Mouse (Mus musculus): ENCODE measurements around the gene Klhdc7b. TPM values are rescaled to one million over a fixed set of nuclear protein-coding genes. Genes with fewer than 3 reads are reported as not detected.
"Not testable (repeated sequence)": the region's sequence is repeated elsewhere in the genome, so short reads cannot be mapped to it uniquely, and the experiment has no call there.

The Klhdc7b gene
- polyA plus RNA-seq, 1 experiment from 2014 or later: not detected

GRCm38 (mm10) chr15:89430341-89430740 is 45.6 kb downstream of the Klhdc7b start:
- WGBS: 49% methylated on average over 6 of the region's 6 CpGs
- H3K27me3 ChIP-seq: 0 out of 2 replicates have a peak, but pooled peaks cover 10% of the 10 kb centered on the region
- peak overlapping the region; percentile 79 for H3K4me2 ChIP-seq (replicated peaks)
- H3K36me3 ChIP-seq: peaks cover 27% of the 10 kb centered on the region
- peak overlapping the region; percentile 80; the same call in 1 of the 2 replicates for H3K9ac ChIP-seq (replicated peaks)
- ATAC-seq (ENCODE audit: low FRiP score, low read depth): no peak
- no peaks in the 10 kb centered on the region for H3K9me3 ChIP-seq
- peak overlapping the region; percentile 94 for H3K27ac ChIP-seq (replicated peaks)
- peak overlapping the region; percentile 67 for H3K4me3 ChIP-seq
- H3K4me1 ChIP-seq: peaks cover 9% of the 10 kb centered on the region

DNA sequence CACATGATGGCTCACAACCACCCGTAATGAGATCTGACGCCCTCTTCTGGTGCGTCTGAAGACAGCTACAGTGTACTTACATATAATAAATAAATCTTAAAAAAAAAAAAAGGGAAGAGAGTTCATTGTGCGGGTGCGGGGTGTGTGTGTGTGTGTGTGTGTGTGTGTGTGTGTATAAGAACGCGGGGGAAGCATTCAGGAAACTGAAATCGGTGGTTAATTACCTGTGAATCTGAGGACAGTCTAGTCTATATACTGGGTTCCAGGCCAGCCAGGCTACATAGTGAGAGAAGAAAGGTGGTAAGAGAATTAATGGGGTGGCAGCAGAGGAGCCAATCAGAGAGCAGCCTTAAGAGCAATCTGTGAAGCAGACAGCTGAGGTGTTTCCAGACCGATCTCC is 46.1 kb downstream of the Klhdc7b start:
- not testable (repeated sequence) for H3K27ac ChIP-seq (replicated peaks); H3K4me2 ChIP-seq (replicated peaks)
- 84% methylated on average over 9 of the region's 9 CpGs for WGBS

GRCm38 (mm10) chr15:89431271-89431670 is 46.6 kb downstream of the Klhdc7b start:
- WGBS: 88% methylated on average over 3 of the region's 3 CpGs
- Histone ChIP-seq H3K27me3 (0 out of 2 replicates have a peak, but pooled peaks cover 4% of the 10 kb centered on the region), H3K4me1 (peaks cover 9% of the 10 kb centered on the region), H3K27ac (replicated peaks) (no peak overlapping the region), H3K36me3 (peaks cover 18% of the 10 kb centered on the region), H3K4me2 (replicated peaks) (no peak overlapping the region), H3K9me3 (no peaks in the 10 kb centered on the region), H3K4me3 (no peak overlapping the region), H3K9ac (replicated peaks) (no peak overlapping the region)
- ATAC-seq (ENCODE audit: low FRiP score, low read depth): no peak

More for the DNA sequence above, 46.1 kb downstream of the Klhdc7b start:
- not testable (repeated sequence) for H3K27me3 ChIP-seq; H3K4me1 ChIP-seq; H3K9me3 ChIP-seq; H3K9ac ChIP-seq (replicated peaks); ATAC-seq (ENCODE audit: low FRiP score, low read depth); H3K4me3 ChIP-seq
- peaks cover 23% of the 10 kb centered on the region for H3K36me3 ChIP-seq

DNA sequence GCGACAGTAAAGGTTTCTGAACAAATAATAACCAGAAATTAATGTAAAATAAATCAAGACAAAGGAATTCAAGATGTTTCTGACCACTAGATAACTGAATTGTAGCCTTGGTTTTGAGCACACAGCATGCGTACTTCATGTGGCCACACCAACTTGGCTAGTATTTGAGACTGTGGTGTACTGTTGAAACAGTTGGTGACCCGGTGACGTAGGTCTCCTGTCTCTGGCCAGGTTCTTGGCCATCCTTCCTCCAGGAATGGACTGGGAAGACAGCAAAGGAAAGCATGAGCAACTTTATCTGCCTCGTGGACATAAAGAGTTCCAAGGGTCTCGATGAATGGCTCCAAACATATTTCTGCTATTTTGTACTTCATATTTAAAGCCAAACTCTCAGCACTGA is 47.1 kb downstream of the Klhdc7b start:
- Histone ChIP-seq H3K4me2 (replicated peaks) (no peak overlapping the region), H3K4me1 (peaks cover 9% of the 10 kb centered on the region), H3K9me3 (no peaks in the 10 kb centered on the region), H3K4me3 (no peak overlapping the region), H3K36me3 (peaks cover 13% of the 10 kb centered on the region), H3K27me3 (no peaks in the 10 kb centered on the region), H3K9ac (replicated peaks) (no peak overlapping the region), H3K27ac (replicated peaks) (no peak overlapping the region)
- no peak for ATAC-seq (ENCODE audit: low FRiP score, low read depth)
- WGBS: 95% methylated on average over 6 of the region's 6 CpGs

DNA sequence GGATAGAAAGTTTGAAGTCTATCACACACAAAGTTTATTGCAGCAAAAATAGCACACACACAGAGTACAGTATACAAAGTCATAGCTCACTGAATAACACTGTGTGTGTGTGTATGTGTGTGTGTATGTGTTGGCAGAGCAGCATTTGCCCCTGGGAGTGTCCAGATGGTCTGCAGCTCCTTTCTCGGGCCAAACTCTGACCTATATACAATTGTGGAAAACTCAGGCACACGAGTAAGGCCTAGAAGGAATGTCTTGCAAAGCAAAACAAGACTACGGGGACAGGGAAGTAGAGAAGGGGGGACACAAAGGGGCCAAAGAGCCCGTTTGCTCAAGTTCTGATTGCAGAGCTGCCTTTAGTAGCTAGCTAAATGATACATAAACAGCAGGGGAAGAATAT is 48.2 kb downstream of the Klhdc7b start:
- no peak overlapping the region for H3K27ac ChIP-seq (replicated peaks)
- H3K4me1 ChIP-seq: peaks cover 9% of the 10 kb centered on the region
- no peak for ATAC-seq (ENCODE audit: low FRiP score, low read depth)
- no peak overlapping the region for H3K9ac ChIP-seq (replicated peaks)
- 76% methylated on average over 4 of the region's 4 CpGs for WGBS
- 0 out of 2 replicates have a peak, but pooled peaks cover 2% of the 10 kb centered on the region for H3K36me3 ChIP-seq
- H3K27me3 ChIP-seq: no peaks in the 10 kb centered on the region
- H3K4me2 ChIP-seq (replicated peaks): no peak overlapping the region
- no peaks in the 10 kb centered on the region for H3K9me3 ChIP-seq
- no peak overlapping the region for H3K4me3 ChIP-seq

DNA sequence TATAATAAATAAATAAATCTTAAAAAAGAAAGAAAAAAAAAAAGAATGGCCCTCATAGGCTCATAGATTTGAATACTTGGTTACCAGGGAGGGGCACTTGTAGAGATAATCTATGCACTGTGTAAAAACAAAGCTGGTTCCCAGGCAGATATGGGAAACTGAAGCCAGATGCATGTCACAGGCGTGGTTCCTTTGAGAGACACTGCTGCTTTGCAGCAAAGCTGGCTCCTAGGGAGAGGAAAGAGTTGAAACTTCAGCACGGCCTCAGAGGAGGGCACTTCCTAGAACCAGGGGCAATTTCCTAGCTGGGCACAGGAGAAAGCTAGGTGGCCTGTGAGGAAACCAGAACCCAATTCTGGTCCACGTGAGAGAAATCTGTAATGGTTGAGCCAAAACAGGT is 49.4 kb downstream of the Klhdc7b start:
- Histone ChIP-seq H3K4me2 (replicated peaks) (no peak overlapping the region), H3K9me3 (no peaks in the 10 kb centered on the region), H3K36me3 (no peaks in the 10 kb centered on the region), H3K4me1 (no peaks in the 10 kb centered on the region), H3K4me3 (no peak overlapping the region), H3K27me3 (no peaks in the 10 kb centered on the region), H3K27ac (replicated peaks) (no peak overlapping the region), H3K9ac (replicated peaks) (0 out of 2 replicates have a peak overlapping the region, but pooled peaks have one; percentile 16)
- no peak for ATAC-seq (ENCODE audit: low FRiP score, low read depth)
- WGBS: 75% methylated on average over 3 of the region's 3 CpGs

DNA sequence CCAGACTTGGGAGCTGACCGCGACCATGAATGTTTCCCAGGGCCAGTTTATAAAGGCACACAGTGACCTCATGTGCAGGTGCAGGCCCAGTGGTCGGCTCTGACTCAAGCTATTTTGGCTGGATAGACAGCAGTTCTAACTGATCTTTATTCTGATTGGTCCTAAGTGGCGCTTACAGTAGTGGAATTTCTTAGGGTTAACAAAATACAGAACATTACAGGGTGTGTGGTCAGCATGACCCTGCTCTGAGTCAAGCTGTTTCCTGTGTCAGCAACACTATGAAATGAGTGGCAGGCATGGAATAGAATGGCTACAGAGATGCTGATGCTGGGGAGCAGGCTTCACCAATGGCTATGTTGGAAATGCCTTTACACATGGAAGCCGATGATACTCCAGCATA is 51.2 kb downstream of the Klhdc7b start:
- no peaks in the 10 kb centered on the region for H3K36me3 ChIP-seq
- WGBS: 87% methylated on average over 5 of the region's 5 CpGs
- ATAC-seq (ENCODE audit: low FRiP score, low read depth): no peak
- H3K9me3 ChIP-seq: no peaks in the 10 kb centered on the region
- no peaks in the 10 kb centered on the region for H3K27me3 ChIP-seq
- H3K9ac ChIP-seq (replicated peaks): no peak overlapping the region
- H3K4me2 ChIP-seq (replicated peaks): no peak overlapping the region
- no peak overlapping the region for H3K4me3 ChIP-seq
- no peak overlapping the region for H3K27ac ChIP-seq (replicated peaks)
- no peaks in the 10 kb centered on the region for H3K4me1 ChIP-seq

Other genes with a start within 250 kb of the Klhdc7b start
- gene Mapk12, start 244.2 kb upstream of the Klhdc7b start, polyA plus RNA-seq (2016; fragmentation: Nextera tagmentation; extraction: Ambion mirVana): 14.5 and 20.1 TPM in 2 replicates
- 45.7 and 50.2 TPM in 2 replicates for gene Mapk11, start 235.3 kb upstream of the Klhdc7b start, polyA plus RNA-seq (2016; fragmentation: Nextera tagmentation; extraction: Ambion mirVana)
- gene Plxnb2, start 204.1 kb upstream of the Klhdc7b start, polyA plus RNA-seq (2016; fragmentation: Nextera tagmentation; extraction: Ambion mirVana): 164 and 170 TPM in 2 replicates
- gene Dennd6b, start 188.4 kb upstream of the Klhdc7b start, polyA plus RNA-seq (2016; fragmentation: Nextera tagmentation; extraction: Ambion mirVana): 53.3 and 58.6 TPM in 2 replicates
- 63.7 and 68.5 TPM in 2 replicates for gene Ppp6r2, start 173.4 kb upstream of the Klhdc7b start, polyA plus RNA-seq (2016; fragmentation: Nextera tagmentation; extraction: Ambion mirVana)
- 91.7 and 94.0 TPM in 2 replicates for gene Sbf1, start 69.6 kb upstream of the Klhdc7b start, polyA plus RNA-seq (2016; fragmentation: Nextera tagmentation; extraction: Ambion mirVana)
- not detected in 2 replicates for gene Adm2, start 62.2 kb upstream of the Klhdc7b start, polyA plus RNA-seq (2016; fragmentation: Nextera tagmentation; extraction: Ambion mirVana)
- gene Miox, start 50.5 kb upstream of the Klhdc7b start, polyA plus RNA-seq (2016; fragmentation: Nextera tagmentation; extraction: Ambion mirVana): not detected in 2 replicates
- gene Lmf2, start 29.3 kb upstream of the Klhdc7b start, polyA plus RNA-seq (2016; fragmentation: Nextera tagmentation; extraction: Ambion mirVana): 44.3 and 48.8 TPM in 2 replicates
- gene Ncaph2, start 29.2 kb upstream of the Klhdc7b start, polyA plus RNA-seq (2016; fragmentation: Nextera tagmentation; extraction: Ambion mirVana): 164 and 170 TPM in 2 replicates
- gene Sco2, start 11.1 kb upstream of the Klhdc7b start, polyA plus RNA-seq (2016; fragmentation: Nextera tagmentation; extraction: Ambion mirVana): 5.8 TPM in 2 replicates
- 1.4 and 1.9 TPM in 2 replicates for gene Tymp, start 7.9 kb upstream of the Klhdc7b start, polyA plus RNA-seq (2016; fragmentation: Nextera tagmentation; extraction: Ambion mirVana)
- 0.51 and 1.2 TPM in 2 replicates for gene Odf3b, start 5.6 kb upstream of the Klhdc7b start, polyA plus RNA-seq (2016; fragmentation: Nextera tagmentation; extraction: Ambion mirVana)
- not detected in 2 replicates for gene Syce3, start 25.6 kb downstream of the Klhdc7b start, polyA plus RNA-seq (2016; fragmentation: Nextera tagmentation; extraction: Ambion mirVana)
- 0.90 and 1.1 TPM in 2 replicates for gene Cpt1b, start 40.9 kb downstream of the Klhdc7b start, polyA plus RNA-seq (2016; fragmentation: Nextera tagmentation; extraction: Ambion mirVana)
- 5.7 and 7.0 TPM in 2 replicates for gene C730034F03Rik, start 44.7 kb downstream of the Klhdc7b start, polyA plus RNA-seq (2016; fragmentation: Nextera tagmentation; extraction: Ambion mirVana)
- gene Gm44502, start 44.8 kb downstream of the Klhdc7b start, polyA plus RNA-seq (2016; fragmentation: Nextera tagmentation; extraction: Ambion mirVana): not detected in 2 replicates
- 67.5 and 68.0 TPM in 2 replicates for gene Chkb, start 45.0 kb downstream of the Klhdc7b start, polyA plus RNA-seq (2016; fragmentation: Nextera tagmentation; extraction: Ambion mirVana)
- gene Mapk8ip2, start 69.0 kb downstream of the Klhdc7b start, polyA plus RNA-seq (2016; fragmentation: Nextera tagmentation; extraction: Ambion mirVana): 54.9 and 58.7 TPM in 2 replicates
- 13.7 and 14.1 TPM in 2 replicates for gene Arsa, start 92.5 kb downstream of the Klhdc7b start, polyA plus RNA-seq (2016; fragmentation: Nextera tagmentation; extraction: Ambion mirVana)
- gene Shank3, start 114.7 kb downstream of the Klhdc7b start, polyA plus RNA-seq (2016; fragmentation: Nextera tagmentation; extraction: Ambion mirVana): 6.9 and 8.0 TPM in 2 replicates
- gene Acr, start 183.4 kb downstream of the Klhdc7b start, polyA plus RNA-seq (2016; fragmentation: Nextera tagmentation; extraction: Ambion mirVana): 0.74 and 1.3 TPM in 2 replicates
- 70.5 and 77.8 TPM in 2 replicates for gene Rabl2, start 207.0 kb downstream of the Klhdc7b start, polyA plus RNA-seq (2016; fragmentation: Nextera tagmentation; extraction: Ambion mirVana)

Data from midbrain, embryonic 12.5 days (tissue).